ENCODE assay signal across 24 mouse cellular contexts in genomic region chr16:43524179-43524578, GRCm38 (mm10).
"Had no signal": no experiment of that assay in that cellular context is flagged by ENCODE, and none has a peak within 500 bp of the region (broad histone marks: within the 10 kb centered on the region; RNA-seq: fewer than 3 reads in every experiment).

No protein-coding gene starts in this region.

- H3K36me3 ChIP-seq: intestine, embryonic 15.5 days; limb, embryonic 10.5 days; limb, embryonic 13.5 days; liver, embryonic 13.5 days; lung, embryonic 15.5 days; midbrain, embryonic 10.5 days; neural tube, embryonic 13.5 days had no signal

- H3K4me3 ChIP-seq: intestine, embryonic 15.5 days; limb, embryonic 10.5 days; limb, embryonic 13.5 days; liver, embryonic 13.5 days; lung, embryonic 15.5 days; megakaryocyte, embryonic 14.5 days; midbrain, embryonic 10.5 days; midbrain, embryonic 13.5 days; myocyte; neural tube, embryonic 13.5 days had no signal

- H3K27me3 ChIP-seq: intestine, embryonic 15.5 days; limb, embryonic 13.5 days; liver, embryonic 13.5 days; lung, embryonic 15.5 days; megakaryocyte, embryonic 14.5 days; midbrain, embryonic 13.5 days; neural tube, embryonic 13.5 days had no signal

- H3K27ac ChIP-seq: intestine, embryonic 15.5 days; kidney, postnatal 0 days; limb, embryonic 10.5 days; limb, embryonic 13.5 days; liver, embryonic 13.5 days; lung, embryonic 15.5 days; midbrain, embryonic 10.5 days; midbrain, embryonic 13.5 days; neural tube, embryonic 13.5 days; stomach, postnatal 0 days had no signal

- DNase-seq: kidney, adult 8-10 months; layer of hippocampus, adult 9-11 months; liver, embryonic 13.5 days; lung, adult 18-20 months; lung, postnatal 10 days; lung, postnatal 36 days; right cerebral cortex, adult 18-20 months; right cerebral cortex, postnatal 14 days; right cerebral cortex, postnatal 4 days; thymus, adult 2 months; thymus, postnatal 14 days; thymus, postnatal 4 days had no signal

- ATAC-seq: intestine, embryonic 15.5 days; midbrain, embryonic 13.5 days; midbrain, embryonic 16.5 days had no signal

- H3K9ac ChIP-seq: intestine, embryonic 15.5 days; limb, embryonic 13.5 days; liver, embryonic 13.5 days; lung, embryonic 15.5 days; midbrain, embryonic 13.5 days; neural tube, embryonic 13.5 days had no signal

- H3K4me2 ChIP-seq: intestine, embryonic 15.5 days; limb, embryonic 13.5 days; liver, embryonic 13.5 days; lung, embryonic 15.5 days; midbrain, embryonic 13.5 days; neural tube, embryonic 13.5 days had no signal

- H3K9me3 ChIP-seq: intestine, embryonic 15.5 days; limb, embryonic 10.5 days; limb, embryonic 13.5 days; liver, embryonic 13.5 days; lung, embryonic 15.5 days; megakaryocyte, embryonic 14.5 days; midbrain, embryonic 10.5 days; midbrain, embryonic 13.5 days; neural tube, embryonic 13.5 days had no signal

- H3K4me1 ChIP-seq: intestine, embryonic 15.5 days; limb, embryonic 10.5 days; liver, embryonic 13.5 days; lung, embryonic 15.5 days; midbrain, embryonic 10.5 days had no signal
